Mouse (Mus musculus): ENCODE measurements around the gene Irf4.

Gene Irf4

GRCm38 (mm10) chr13:30738310-30738840 is 10.7 kb upstream of the Irf4 start:
- DNase-seq (ENCODE audit: low spot score in 2 of 2) = no peak

DNA sequence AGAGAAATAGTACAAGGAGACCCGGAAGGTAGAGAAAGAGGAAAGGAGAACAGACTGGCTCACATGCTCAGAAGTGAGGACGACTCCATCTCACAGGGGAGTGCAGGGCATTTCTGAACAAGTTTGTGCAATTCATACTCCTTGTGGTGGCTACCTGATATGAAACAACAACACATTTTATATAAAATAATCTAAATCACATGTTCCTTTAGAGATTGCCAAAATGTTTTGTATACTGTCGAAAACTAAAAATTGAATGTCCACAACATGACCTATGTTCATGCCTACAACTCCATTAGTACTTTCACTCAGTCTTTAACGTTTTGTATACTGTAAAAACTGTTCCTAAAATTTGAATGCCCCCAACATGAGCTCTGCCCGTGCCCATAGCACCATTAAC is 7.9 kb upstream of the Irf4 start:
- DNase-seq (ENCODE audit: low spot score in 2 of 2) = no peak

- no peak for DNase-seq (ENCODE audit: low spot score in 2 of 2)
These were observed 6.5 kb upstream of the Irf4 start for GRCm38 (mm10) chr13:30742411-30742970.

- DNase-seq (ENCODE audit: low spot score in 2 of 2) = no peak
These were observed 3.9 kb upstream of the Irf4 start for GRCm38 (mm10) chr13:30745121-30745520.

- no peak for DNase-seq (ENCODE audit: low spot score in 2 of 2)
These were observed 2.0 kb upstream of the Irf4 start for GRCm38 (mm10) chr13:30747068-30747467.

GRCm38 (mm10) chr13:30747504-30747903 is 1.5 kb upstream of the Irf4 start:
- no peak for DNase-seq (ENCODE audit: low spot score in 2 of 2)

DNA sequence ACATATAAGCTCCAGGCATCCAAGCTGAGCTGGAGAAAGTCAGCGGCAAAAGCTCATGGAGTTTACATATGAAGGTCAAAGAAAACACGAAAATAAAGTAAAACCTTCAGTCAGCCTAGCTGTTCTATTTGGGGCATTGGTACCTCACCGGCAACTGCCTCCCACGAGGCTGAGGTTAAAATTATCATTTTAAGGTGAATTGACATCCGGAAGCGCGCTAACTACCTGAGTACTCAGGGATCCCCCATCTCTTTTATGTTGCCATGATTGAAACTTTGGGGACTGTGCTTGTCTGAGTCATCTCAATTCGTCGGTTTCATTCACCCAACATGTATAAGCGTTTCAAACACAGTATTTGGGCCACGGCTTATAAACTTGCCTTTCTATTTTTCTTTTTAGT is 705 bp upstream of the Irf4 start:
- no peak for DNase-seq (ENCODE audit: low spot score in 2 of 2)

- DNase-seq (ENCODE audit: low spot score in 2 of 2) = no peak
These were observed 623 bp downstream of the Irf4 start for GRCm38 (mm10) chr13:30749557-30750141.

GRCm38 (mm10) chr13:30750461-30751303 is 1.7 kb downstream of the Irf4 start:
- no peak for DNase-seq (ENCODE audit: low spot score in 2 of 2)

GRCm38 (mm10) chr13:30751304-30751580 is 2.2 kb downstream of the Irf4 start:
- DNase-seq (ENCODE audit: low spot score in 2 of 2) = no peak

GRCm38 (mm10) chr13:30752581-30753187 is 3.7 kb downstream of the Irf4 start:
- DNase-seq (ENCODE audit: low spot score in 2 of 2) = no peak

DNA sequence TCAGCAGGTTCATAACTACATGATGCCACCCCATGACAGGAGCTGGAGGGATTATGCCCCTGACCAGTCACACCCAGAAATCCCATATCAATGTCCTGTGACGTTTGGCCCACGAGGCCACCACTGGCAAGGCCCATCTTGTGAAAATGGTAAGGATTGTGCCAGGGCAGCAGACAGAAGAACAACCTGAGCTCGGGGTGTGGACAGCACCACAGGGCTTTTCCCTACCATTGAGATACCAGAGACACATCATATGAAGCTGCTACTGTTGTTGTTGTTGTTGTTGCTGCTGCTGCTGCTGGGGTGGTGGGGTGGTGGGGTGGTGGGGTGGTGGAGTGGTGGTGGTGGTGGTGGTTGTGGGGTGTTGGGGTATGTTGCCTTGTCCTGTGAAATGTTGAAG is 4.4 kb downstream of the Irf4 start:
- no peak for DNase-seq (ENCODE audit: low spot score in 2 of 2)

- DNase-seq (ENCODE audit: low spot score in 2 of 2) = no peak
These were observed 5.0 kb downstream of the Irf4 start for GRCm38 (mm10) chr13:30754066-30754465.

- no peak for DNase-seq (ENCODE audit: low spot score in 2 of 2)
These were observed 5.9 kb downstream of the Irf4 start for GRCm38 (mm10) chr13:30754825-30755476.

DNA sequence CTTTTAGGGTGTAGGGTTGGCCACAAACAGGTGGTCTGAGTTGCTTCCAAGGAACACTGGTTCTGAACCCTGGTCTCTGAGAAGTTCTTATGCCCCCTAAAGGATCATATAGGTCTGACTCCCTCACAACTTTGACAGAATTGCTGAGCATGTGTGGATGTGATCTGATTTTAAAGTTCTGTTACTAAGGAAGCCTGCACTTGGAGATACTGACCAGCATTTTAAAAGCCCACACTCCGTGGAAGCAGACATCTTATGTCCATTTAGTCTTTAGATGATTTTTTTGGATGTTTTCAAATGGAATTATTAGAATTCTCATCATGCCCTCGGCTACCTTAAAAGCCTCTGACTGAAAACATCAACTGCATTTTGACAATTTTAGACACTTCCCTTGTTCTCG is 6.6 kb downstream of the Irf4 start:
- DNase-seq (ENCODE audit: low spot score in 2 of 2) = no peak

DNA sequence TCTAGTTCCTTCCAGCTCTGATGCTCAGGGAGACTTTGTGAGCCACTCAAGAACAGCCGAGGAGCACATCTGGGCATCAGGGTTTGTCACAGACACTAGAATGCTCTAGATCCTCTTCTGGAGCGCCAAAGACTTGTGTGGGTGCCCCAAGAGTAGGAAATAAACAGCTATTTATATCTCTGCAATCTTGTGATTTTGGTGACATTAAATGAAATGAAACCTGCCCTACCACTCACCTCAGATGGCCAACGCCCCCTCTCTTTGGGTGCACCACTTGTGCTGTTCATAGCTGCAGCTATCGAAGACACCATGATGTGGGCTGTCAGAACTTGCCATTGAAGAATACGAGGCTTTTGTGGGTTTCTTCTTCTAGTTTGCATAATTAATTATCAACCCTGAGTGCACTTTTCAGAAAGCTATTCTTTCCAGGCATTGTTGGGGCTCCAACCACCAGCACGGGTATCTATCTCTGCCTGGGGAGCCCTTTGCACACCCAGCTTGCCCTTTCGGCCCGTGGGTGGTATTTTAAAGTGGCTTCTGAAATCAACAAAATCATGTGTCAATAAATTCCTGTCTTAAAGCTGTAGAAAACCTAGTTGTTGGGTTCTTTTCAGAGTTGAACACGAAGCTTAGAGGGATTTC is 7.1 kb downstream of the Irf4 start:
- DNase-seq (ENCODE audit: low spot score in 2 of 2) = no peak

- no peak for DNase-seq (ENCODE audit: low spot score in 2 of 2)
These were observed 8.4 kb downstream of the Irf4 start for GRCm38 (mm10) chr13:30757264-30757900.

- DNase-seq (ENCODE audit: low spot score in 2 of 2) = no peak
These were observed 9.9 kb downstream of the Irf4 start for GRCm38 (mm10) chr13:30758789-30759381.

DNA sequence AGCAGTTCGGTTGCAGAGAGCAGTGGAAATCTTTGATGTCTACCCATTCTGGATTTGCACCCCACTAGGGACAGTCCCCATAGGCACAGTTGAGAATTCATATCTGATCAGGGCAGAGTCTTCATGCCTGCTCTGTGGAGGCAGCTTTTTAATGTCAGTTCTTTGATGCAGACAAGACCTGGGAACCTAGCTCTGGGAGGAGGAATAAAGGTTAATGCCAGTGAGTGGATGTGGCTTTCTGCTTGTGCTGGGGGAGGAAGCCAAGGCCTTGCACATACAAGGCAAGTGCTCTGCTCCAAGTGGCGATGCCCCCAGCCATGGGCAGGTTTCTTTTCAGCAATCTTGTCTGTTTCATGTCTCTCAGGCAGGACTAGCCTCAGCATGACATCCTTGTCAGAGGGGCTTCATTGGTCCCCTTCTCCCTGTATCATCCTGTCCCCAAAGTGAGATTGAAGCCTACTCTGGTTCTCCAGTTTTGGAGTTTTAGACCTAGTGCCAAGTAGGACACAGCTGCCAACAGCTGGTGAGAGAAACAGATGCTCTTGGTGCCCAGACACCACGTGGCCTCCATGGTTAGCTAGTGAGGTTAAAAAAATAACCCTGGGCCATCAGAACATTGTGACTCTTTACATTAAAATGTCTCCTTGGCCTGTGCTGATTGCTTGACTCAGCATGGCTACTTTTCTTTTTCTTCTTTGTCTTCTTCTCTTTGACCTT is 11.5 kb downstream of the Irf4 start:
- no peak for DNase-seq (ENCODE audit: low spot score in 2 of 2)

GRCm38 (mm10) chr13:30761151-30761631 is 12.2 kb downstream of the Irf4 start:
- DNase-seq (ENCODE audit: low spot score in 2 of 2) = no peak
